ENCODE assay signal across 8 mouse cellular contexts in genomic region chr17:15467669-15468068, GRCm38 (mm10). TPM values are rescaled to one million over a fixed set of nuclear protein-coding genes. Genes with fewer than 3 reads are reported as not detected.
DNase-seq lines count a peak whose midpoint lies in the region; ATAC-seq lines count a peak whose summit lies in the region.

No protein-coding gene starts in this region.

- DNase-seq in Muller cell, postnatal 12 days (ENCODE audit: inconsistent ontology term) = peak; percentile 68
- DNase-seq in c-Kit-positive CD71-positive TER-119-negative erythroid progenitor cells, embryonic 14.5 days (ENCODE audit: low read depth) = peak; percentile 57
- DNase-seq in heart, postnatal 25 days (ENCODE audit: low spot score) = peak; percentile 11
- DNase-seq in layer of hippocampus, adult 9-11 months = peak; percentile 35
- DNase-seq in lung, postnatal 25 days (ENCODE audit: low spot score) = peak; percentile 61
- DNase-seq in right cerebral cortex, adult 18-20 months = peak; percentile 43
- DNase-seq in urinary bladder, postnatal 14 days (ENCODE audit: low spot score) = peak; percentile 64

- no peaks in the 10 kb centered on the region for H3K27me3 ChIP-seq in forebrain, embryonic 12.5 days

- ATAC-seq in forebrain, embryonic 12.5 days (ENCODE audit: low FRiP score) = peak; percentile 62; the same call in 1 of the 2 replicates

- no peak overlapping the region for H3K4me2 ChIP-seq in forebrain, embryonic 12.5 days

- H3K4me1 ChIP-seq in forebrain, embryonic 12.5 days = no peaks in the 10 kb centered on the region

- H3K36me3 ChIP-seq in forebrain, embryonic 12.5 days (replicated peaks) = peaks cover 34% of the 10 kb centered on the region

- no peak overlapping the region for H3K9ac ChIP-seq in forebrain, embryonic 12.5 days

- 21% methylated on average over 5 of the region's 5 CpGs for WGBS in forebrain, embryonic 12.5 days

- intact Hi-C loops in heart, postnatal 25 days (cut with DNase I) = loop anchor here (1.0 to 2.0 kb wide), 2 partner anchors 49 to 402 kb away; no protein-coding TSS in a partner anchor

- no peak overlapping the region for H3K4me3 ChIP-seq in forebrain, embryonic 12.5 days (replicated peaks)

- H3K9me3 ChIP-seq in forebrain, embryonic 12.5 days = no peaks in the 10 kb centered on the region

- H3K27ac ChIP-seq in forebrain, embryonic 12.5 days = no peak overlapping the region

RNA-seq across cellular contexts. Expression of gene Psmb1, which starts 31.9 kb away (rescaled TPM):
- polyA plus RNA-seq in forebrain, embryonic 12.5 days (2016; fragmentation: Nextera tagmentation; extraction: Ambion mirVana) = 236 and 238 TPM in 2 replicates
- total RNA-seq in heart, postnatal 25 days (2021) = 100 to 1,000 TPM; 112 to 120 TPM

RNA-seq across cellular contexts. Expression of gene Tbp, which starts 32.0 kb away (rescaled TPM):
- 69.8 and 70.5 TPM in 2 replicates for polyA plus RNA-seq in forebrain, embryonic 12.5 days (2016; fragmentation: Nextera tagmentation; extraction: Ambion mirVana)
- 10 to 100 TPM in 1 of 2 experiments, 1 to 10 TPM in 1; 9.3 to 11.2 TPM for total RNA-seq in heart, postnatal 25 days (2021)

RNA-seq across cellular contexts. Expression of gene Pdcd2, which starts 59.4 kb away (rescaled TPM):
- 54.9 and 65.1 TPM in 2 replicates for polyA plus RNA-seq in forebrain, embryonic 12.5 days (2016; fragmentation: Nextera tagmentation; extraction: Ambion mirVana)
- total RNA-seq in heart, postnatal 25 days (2021) = 10 to 100 TPM; 16.1 to 16.9 TPM

Comparison
In these comparisons a context has a peak if more than half of its experiments do, and no peak if none do; other contexts are left out.
1. DNase-seq: peak in every context shown above with its lines; median percentile 68 in Muller cell, postnatal 12 days; 64 in urinary bladder, postnatal 14 days; 61 in lung, postnatal 25 days; 57 in c-Kit-positive CD71-positive TER-119-negative erythroid progenitor cells, embryonic 14.5 days; 43 in right cerebral cortex, adult 18-20 months; 35 in layer of hippocampus, adult 9-11 months; 11 in heart, postnatal 25 days.